In the genomic region with DNA sequence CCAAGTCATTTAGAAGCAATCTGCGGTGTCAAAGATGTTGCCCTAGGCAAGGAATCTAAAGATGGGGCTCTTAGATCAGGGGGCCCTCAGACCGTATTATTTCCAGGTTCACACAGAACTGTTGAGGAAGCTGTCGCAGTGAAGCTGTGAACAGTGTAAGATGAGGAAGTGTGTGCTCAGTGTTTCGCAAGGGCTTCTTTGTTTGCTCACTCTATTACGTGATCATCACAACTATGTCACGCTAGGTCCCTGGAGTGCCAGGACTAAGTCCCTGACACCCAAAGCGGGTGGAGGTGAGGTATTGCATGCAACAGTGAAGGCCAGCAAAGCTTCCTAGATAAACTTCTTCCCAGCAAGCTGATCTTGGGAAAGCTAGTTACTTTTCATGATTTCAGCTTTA, we compare ENCODE assay signal across 14 mouse cellular contexts.
A peak's percentile ranks its signal among the peaks of the same experiment; 100 is the strongest.
DNase-seq lines count a peak whose midpoint lies in the region; ATAC-seq lines count a peak whose summit lies in the region.
"Had no signal": no experiment of that assay in that cellular context is flagged by ENCODE, and none has a peak within 500 bp of the region (broad histone marks: within the 10 kb centered on the region; RNA-seq: fewer than 3 reads in every experiment).

No protein-coding gene starts in this region.

- no peaks in the 10 kb centered on the region for H3K4me1 ChIP-seq in kidney, embryonic 14.5 days (ENCODE audit: control insufficient read depth, insufficient read depth, low read length)
- H3K4me1 ChIP-seq: hindbrain, embryonic 13.5 days had no signal

- ATAC-seq in hematopoietic stem cell, adult 5-6 weeks (replicated peaks in 1 of 2; ENCODE audit: insufficient read depth in 1 of 2, low FRiP score in 2 of 2, low TSS enrichment in 1 of 2, low read depth in 1 of 2, poor library complexity in 2 of 2, severe bottlenecking in 2 of 2) = peak; percentile 71 to 85
- no peak for ATAC-seq in kidney, embryonic 14.5 days (ENCODE audit: low FRiP score, low TSS enrichment)

- H3K9ac ChIP-seq in kidney, embryonic 14.5 days (ENCODE audit: low read depth, low read length) = no peak overlapping the region
- H3K9ac ChIP-seq: hindbrain, embryonic 13.5 days; limb, embryonic 12.5 days had no signal

- 81% methylated on average over 7 of the region's 7 CpGs for WGBS in kidney, embryonic 14.5 days

- H3K36me3 ChIP-seq in kidney, embryonic 14.5 days (ENCODE audit: control insufficient read depth, insufficient read depth, low read length) = no peaks in the 10 kb centered on the region
- H3K36me3 ChIP-seq: hindbrain, embryonic 13.5 days; limb, embryonic 12.5 days had no signal

- no peaks in the 10 kb centered on the region for H3K27me3 ChIP-seq in kidney, embryonic 14.5 days (ENCODE audit: control insufficient read depth, insufficient read depth, low read length)
- H3K27me3 ChIP-seq: hindbrain, embryonic 13.5 days; limb, embryonic 12.5 days had no signal

- no peak overlapping the region for H3K4me2 ChIP-seq in kidney, embryonic 14.5 days (replicated peaks; ENCODE audit: low read depth, low read length)
- H3K4me2 ChIP-seq: heart, embryonic 11.5 days; hindbrain, embryonic 13.5 days; limb, embryonic 12.5 days had no signal

- no peak overlapping the region for H3K27ac ChIP-seq in kidney, embryonic 14.5 days (ENCODE audit: low read depth, low read length)
- H3K27ac ChIP-seq: hindbrain, embryonic 13.5 days; kidney, postnatal 0 days; limb, embryonic 12.5 days had no signal

- DNase-seq in spleen, postnatal 36 days (ENCODE audit: low spot score in 2 of 2) = peak; percentile 6 to 12
- DNase-seq in spleen, adult 12 weeks (ENCODE audit: low spot score) = no peak
- DNase-seq in lung, postnatal 36 days = peak; percentile 76
- no peak for DNase-seq in cerebellum, postnatal 36 days
- DNase-seq in gastrocnemius, postnatal 25 days = no peak
- DNase-seq: adrenal gland, postnatal 25 days; cerebellum, adult 18-20 months; thymus, adult 18-20 months had no signal

- H3K4me3 ChIP-seq in kidney, embryonic 14.5 days (ENCODE audit: low read length) = no peak overlapping the region
- H3K4me3 ChIP-seq: hindbrain, embryonic 13.5 days; limb, embryonic 12.5 days had no signal

- no peaks in the 10 kb centered on the region for H3K9me3 ChIP-seq in kidney, embryonic 14.5 days (ENCODE audit: control insufficient read depth, low read length)
- H3K9me3 ChIP-seq: hindbrain, embryonic 13.5 days; limb, embryonic 12.5 days had no signal

Comparison
In these comparisons a context has a peak if more than half of its experiments do, and no peak if none do; other contexts are left out.
1. DNase-seq: peak in spleen, postnatal 36 days (2 of 2) and lung, postnatal 36 days (single experiment); none in spleen, adult 12 weeks (single experiment), cerebellum, postnatal 36 days (0 of 2) and gastrocnemius, postnatal 25 days (single experiment).